Mouse (Mus musculus) kidney, adult 11 months (tissue): ENCODE data around the gene Rxfp2.

Experiments
- DNase-seq: peaks from one replicate; pipeline ENCODE4 v3.0.0; 2022

Rxfp2 gene

DNA sequence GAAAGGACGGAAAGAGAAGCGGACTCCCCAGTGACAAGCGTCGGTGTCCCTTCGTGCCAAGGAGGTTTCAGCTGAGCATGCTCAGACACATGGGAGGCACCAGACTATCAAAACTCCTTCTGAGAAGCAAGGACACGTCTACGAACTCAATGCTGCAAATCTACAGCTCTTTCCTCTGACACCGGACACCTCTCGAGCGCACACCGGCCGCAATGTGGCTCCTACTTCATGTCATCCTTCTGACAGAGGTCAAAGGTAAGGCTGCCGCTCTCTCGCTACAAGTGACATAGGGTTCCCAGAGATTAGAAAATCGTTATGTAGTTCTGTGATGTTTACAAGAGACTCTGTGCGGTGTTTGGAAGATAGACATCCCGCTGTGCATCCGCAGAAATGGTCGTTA, at the start of gene Rxfp2:
Gene Rxfp2, plus strand, starts transcription at position 20 of the 400 bp plus-strand sequence.
- DNase-seq, result no peak

DNA sequence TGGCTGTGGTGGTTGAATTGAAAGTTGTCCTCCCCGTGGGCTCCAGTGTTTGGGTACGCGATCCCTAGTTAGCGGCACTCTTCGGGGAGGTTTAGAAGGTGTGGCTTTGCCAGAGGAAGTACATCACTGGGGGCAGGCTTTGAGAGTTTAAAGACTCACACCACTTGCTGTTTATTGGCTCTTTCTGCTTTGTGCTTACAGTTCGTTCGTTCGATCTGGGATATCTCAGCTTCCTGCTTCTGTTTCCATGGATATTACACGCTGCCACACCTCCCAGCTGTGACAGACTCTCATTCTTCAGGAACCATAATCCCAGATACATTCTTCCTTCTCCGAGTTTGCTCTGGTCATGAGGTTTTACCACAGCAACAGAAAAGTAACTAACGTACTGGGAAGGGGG, 48.2 kb upstream of the Rxfp2 start:
- DNase-seq, result no peak

GRCm38 (mm10) chr5:149977027-149977426, 41.4 kb upstream of the Rxfp2 start:
- DNase-seq, result no peak

GRCm38 (mm10) chr5:149983621-149984020, 34.9 kb upstream of the Rxfp2 start:
- DNase-seq, result no peak

DNA sequence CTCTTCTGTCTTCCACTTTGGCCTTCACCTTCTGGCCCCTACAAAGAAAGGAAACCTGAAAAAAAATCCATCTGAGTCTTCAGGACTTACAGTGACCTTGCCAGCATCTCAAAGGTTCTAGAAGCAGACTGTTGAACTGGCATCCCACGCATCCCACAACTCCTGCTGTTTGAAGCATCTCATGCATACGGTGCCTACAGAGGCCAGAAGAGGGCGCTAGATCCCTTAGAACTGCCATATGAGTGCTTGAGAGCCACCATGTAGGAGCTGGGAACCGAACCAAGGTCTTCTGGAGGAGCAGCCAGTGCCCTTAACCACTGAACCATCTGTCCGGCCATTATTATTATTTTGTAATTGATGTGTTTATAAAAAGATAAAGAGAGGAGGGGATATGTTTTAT, 23.9 kb upstream of the Rxfp2 start:
- no peak for DNase-seq

DNA sequence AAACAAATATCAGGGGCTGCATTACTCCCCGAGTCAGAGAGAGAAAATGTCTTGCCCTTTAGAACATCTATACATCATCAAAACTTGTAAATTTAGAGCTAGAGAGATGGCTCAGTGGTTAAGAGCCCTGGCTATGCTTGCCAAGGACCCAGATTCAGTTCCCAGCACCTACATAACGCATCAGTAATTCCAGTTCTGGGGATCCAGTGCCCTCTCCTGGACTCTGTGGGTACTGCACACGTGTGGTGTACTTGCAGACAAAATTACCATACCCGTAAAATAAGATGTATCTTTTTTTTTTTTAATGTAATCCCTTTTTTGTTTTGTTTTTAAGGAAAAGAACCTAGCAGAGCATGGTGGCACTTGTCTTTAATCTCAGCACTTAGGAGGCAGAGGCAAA, 21.9 kb upstream of the Rxfp2 start:
- no peak for DNase-seq

GRCm38 (mm10) chr5:149997321-149998034, 21.0 kb upstream of the Rxfp2 start:
- no peak for DNase-seq

DNA sequence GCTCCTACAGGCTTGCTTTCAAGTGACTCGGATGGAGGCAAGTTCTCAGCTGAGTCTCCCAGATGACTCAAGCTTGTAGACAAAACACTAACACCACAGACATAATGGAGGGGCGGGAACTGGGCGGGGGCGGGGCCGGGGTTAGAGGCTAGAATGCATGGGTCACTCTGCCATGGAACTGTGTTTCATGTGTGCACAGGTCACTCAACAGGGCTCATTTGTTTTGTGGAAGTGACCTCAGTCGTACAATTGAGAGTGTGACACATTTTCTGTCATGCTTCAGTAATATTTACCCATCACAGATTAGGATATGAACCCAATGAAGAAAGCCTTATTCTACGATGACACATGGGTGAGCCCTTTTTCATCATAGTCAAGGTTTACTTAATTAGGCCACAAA, 20.2 kb upstream of the Rxfp2 start:
- DNase-seq, result no peak

GRCm38 (mm10) chr5:150005355-150005754, 13.1 kb upstream of the Rxfp2 start:
- DNase-seq, result no peak

DNA sequence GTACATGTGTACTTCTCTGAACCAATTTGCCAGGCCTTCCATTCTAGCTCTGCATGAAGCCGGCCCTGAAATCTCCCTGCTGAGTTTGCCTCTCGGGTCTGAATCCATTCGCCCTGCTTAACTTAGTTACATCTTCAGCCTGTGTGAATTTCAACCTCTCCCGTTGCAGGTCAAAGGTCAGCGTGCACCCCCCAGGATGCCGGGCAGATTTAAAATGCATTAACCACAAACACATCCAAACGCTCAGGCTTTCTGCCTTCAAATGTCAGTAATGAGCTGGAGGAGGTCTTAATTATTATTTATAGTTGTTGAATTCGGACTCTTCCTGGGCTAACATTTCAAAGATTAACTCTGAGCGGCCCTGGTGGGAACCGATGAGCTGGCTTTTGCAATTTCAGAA, 1.6 kb upstream of the Rxfp2 start:
- DNase-seq, result no peak

GRCm38 (mm10) chr5:150017672-150018071, 803 bp upstream of the Rxfp2 start:
- no peak for DNase-seq

- DNase-seq, result peak; percentile 49
Observed at GRCm38 (mm10) chr5:150020851-150021250, 2.4 kb downstream of the Rxfp2 start.

DNA sequence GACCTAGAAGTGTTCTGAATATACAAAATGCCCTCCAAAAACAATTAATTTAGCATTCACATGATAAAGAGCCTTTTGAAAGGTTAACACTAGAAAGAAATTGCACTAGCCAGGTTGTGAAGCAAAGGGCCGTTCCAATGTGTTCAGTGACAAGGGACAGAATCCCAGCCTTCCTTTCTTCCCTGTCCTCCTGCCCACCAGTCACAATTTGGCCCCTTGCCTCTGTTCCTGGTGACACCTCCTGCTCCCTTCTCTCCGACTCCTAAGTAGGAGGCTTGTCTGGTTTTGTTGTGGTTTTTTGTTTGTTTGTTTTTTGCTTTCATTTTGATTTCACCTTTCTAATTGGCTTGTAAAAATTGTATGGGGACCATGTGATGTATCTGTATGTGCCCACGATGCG, 3.3 kb downstream of the Rxfp2 start:
- no peak for DNase-seq

- no peak for DNase-seq
Observed at GRCm38 (mm10) chr5:150022556-150022955, 4.1 kb downstream of the Rxfp2 start.

- DNase-seq, result no peak
Observed at GRCm38 (mm10) chr5:150023476-150023875, 5.0 kb downstream of the Rxfp2 start.

DNA sequence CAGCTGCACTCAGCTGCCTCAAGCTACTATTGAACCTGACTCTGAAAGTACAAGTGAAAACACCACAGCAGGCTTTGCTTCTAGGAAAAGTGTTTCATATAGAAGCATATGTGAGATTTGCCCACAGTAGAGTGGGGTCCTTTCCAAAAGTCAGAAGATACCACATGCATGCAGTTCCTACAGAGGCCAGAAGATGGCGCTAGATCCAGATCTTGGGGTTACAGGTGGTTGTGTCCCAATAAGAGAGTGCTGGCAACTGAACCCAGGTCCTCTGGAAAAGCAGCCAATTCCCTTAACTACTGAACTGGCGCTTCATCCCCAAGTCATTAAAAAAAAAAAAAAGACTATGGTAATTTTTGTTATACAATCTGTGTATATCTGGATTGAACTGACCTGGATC, 5.7 kb downstream of the Rxfp2 start:
- DNase-seq, result no peak

GRCm38 (mm10) chr5:150024901-150025300, 6.4 kb downstream of the Rxfp2 start:
- DNase-seq, result no peak

- DNase-seq, result no peak
Observed at GRCm38 (mm10) chr5:150025326-150025725, 6.9 kb downstream of the Rxfp2 start.

- DNase-seq, result no peak
Observed at GRCm38 (mm10) chr5:150026509-150027087, 8.1 kb downstream of the Rxfp2 start.

- no peak for DNase-seq
Observed at GRCm38 (mm10) chr5:150031201-150031600, 12.7 kb downstream of the Rxfp2 start.

GRCm38 (mm10) chr5:150031634-150032033, 13.2 kb downstream of the Rxfp2 start:
- DNase-seq, result no peak

GRCm38 (mm10) chr5:150032075-150032492, 13.6 kb downstream of the Rxfp2 start:
- no peak for DNase-seq

- no peak for DNase-seq
Observed at GRCm38 (mm10) chr5:150036286-150036685, 17.8 kb downstream of the Rxfp2 start.

DNA sequence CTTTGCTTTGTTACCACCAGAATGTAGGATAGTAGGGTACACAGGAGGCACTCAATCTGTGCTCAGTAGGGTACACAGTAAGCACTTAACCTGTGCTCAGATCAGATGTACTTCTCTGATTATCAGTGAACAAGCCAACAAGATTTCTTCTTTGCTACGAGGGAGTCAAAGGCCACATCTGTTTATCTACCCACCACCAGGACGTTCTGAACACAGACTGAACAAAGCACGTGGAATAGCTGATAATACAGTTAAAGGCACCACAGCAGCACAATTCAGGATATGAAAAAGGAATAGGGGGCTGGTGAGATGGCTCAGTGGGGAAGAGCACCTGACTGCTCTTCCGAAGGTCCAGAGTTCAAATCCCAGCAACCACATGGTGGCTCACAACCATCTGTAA, 18.4 kb downstream of the Rxfp2 start:
- DNase-seq, result no peak

DNA sequence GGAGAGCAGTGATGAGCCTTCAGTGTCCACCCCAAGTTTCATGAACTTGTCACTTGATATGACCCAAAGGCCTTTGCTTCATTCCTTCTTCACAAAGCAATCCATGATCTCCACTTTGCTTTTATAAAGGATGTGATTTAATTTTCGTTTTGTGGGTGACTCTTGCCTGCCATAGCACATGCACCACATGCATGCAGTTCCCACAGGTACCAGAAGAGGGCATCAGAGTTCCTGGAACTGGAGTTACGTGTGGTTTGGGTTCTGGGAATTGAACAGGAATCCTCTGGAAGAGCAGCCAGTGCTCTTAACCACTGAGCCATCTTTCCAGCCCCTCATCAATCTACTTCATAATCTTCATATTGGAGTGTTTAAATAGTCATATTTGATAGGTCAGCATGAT, 26.1 kb downstream of the Rxfp2 start:
- DNase-seq, result no peak
